Mouse (Mus musculus) forebrain, embryonic 10.5 days (tissue): ENCODE data around the gene Mgat4a. TPM values are rescaled to one million over a fixed set of nuclear protein-coding genes. Genes with fewer than 3 reads are reported as not detected.
"Not testable (repeated sequence)": the region's sequence is repeated elsewhere in the genome, so short reads cannot be mapped to it uniquely, and the experiment has no call there.

Experiments
- DNase-seq: peaks from one replicate; pipeline ENCODE4 v3.0.0-alpha.2; 2017; ENCODE audit warnings: low spot score; ENCODE audit errors: extremely low spot score
- H3K27ac ChIP-seq: fragments of 300-500 bp; sonication (generic); 2 replicates; pipeline ENCODE4 v1.5.1; 2016; ENCODE audit warnings: mild to moderate bottlenecking
- H3K27me3 ChIP-seq: fragments of 300-500 bp; sonication (generic); 2 replicates; pipeline ENCODE4 v1.6.1; 2016; ENCODE audit warnings: mild to moderate bottlenecking; ENCODE audit not compliant: poor library complexity, severe bottlenecking
- H3K36me3 ChIP-seq: fragments of 300-500 bp; sonication (generic); replicated peaks from 2 replicates; pipeline ENCODE4 v1.6.1; 2016; ENCODE audit warnings: mild to moderate bottlenecking, moderate library complexity
- H3K4me1 ChIP-seq: fragments of 300-500 bp; sonication (generic); 2 replicates; pipeline ENCODE4 v1.6.1; 2016
- H3K4me3 ChIP-seq: fragments of 300-500 bp; sonication (generic); 2 replicates; pipeline ENCODE4 v1.5.1; 2016; ENCODE audit warnings: mild to moderate bottlenecking, moderate library complexity
- H3K9me3 ChIP-seq: fragments of 300-500 bp; sonication (generic); 2 replicates; pipeline ENCODE4 v1.6.1; 2016; ENCODE audit warnings: mild to moderate bottlenecking, moderate library complexity
- WGBS: fragments of 180-500 bp; shearing (Covaris S2); methylation state at CpG from one replicate; pipeline ENCODE4 v1.1.7; 2016; 5-methylcytosine and 5-hydroxymethylcytosine counted together
- polyA plus RNA-seq: library from polyadenylated mRNA; unstranded; fragments of >200 nt; fragmentation: Nextera tagmentation; extraction: Ambion mirVana; gene quantifications from 2 replicates; pipeline ENCODE4 v1.2.1, GENCODE M21; 2016

Mgat4a gene
- polyA plus RNA-seq, 1 experiment from 2014 or later: 2.5 TPM

- DNase-seq: no peak
- 89% methylated on average over 9 of the region's 9 CpGs for WGBS
- H3K9me3 ChIP-seq: peaks cover 8% of the 10 kb centered on the region; the same call in 1 of the 2 replicates
- H3K4me3 ChIP-seq: no peak overlapping the region
- no peaks in the 10 kb centered on the region for H3K27me3 ChIP-seq
- H3K4me1 ChIP-seq: peaks cover 8% of the 10 kb centered on the region; the same call in 1 of the 2 replicates
- no peak overlapping the region for H3K27ac ChIP-seq
- H3K36me3 ChIP-seq: no peaks in the 10 kb centered on the region
These were observed 38.5 kb downstream of the Mgat4a start for GRCm38 (mm10) chr1:37502354-37502753.

- H3K27me3 ChIP-seq: no peaks in the 10 kb centered on the region
- no peak overlapping the region for H3K4me3 ChIP-seq
- DNase-seq: no peak
- peaks cover 8% of the 10 kb centered on the region; the same call in 1 of the 2 replicates for H3K4me1 ChIP-seq
- no peaks in the 10 kb centered on the region for H3K36me3 ChIP-seq
- H3K27ac ChIP-seq: no peak overlapping the region
- 78% methylated on average over 8 of the region's 8 CpGs for WGBS
- no peaks in the 10 kb centered on the region for H3K9me3 ChIP-seq
These were observed 40.1 kb downstream of the Mgat4a start for GRCm38 (mm10) chr1:37500723-37501122.

GRCm38 (mm10) chr1:37499395-37499794 is 41.4 kb downstream of the Mgat4a start:
- H3K27me3 ChIP-seq, H3K36me3 ChIP-seq, H3K4me1 ChIP-seq, H3K4me3 ChIP-seq, DNase-seq, H3K9me3 ChIP-seq, H3K27ac ChIP-seq: not testable (repeated sequence)
- 88% methylated on average over 1 of the region's 1 CpGs for WGBS

- Histone ChIP-seq H3K9me3 (no peaks in the 10 kb centered on the region), H3K27ac (no peak overlapping the region), H3K36me3 (no peaks in the 10 kb centered on the region), H3K27me3 (no peaks in the 10 kb centered on the region), H3K4me1 (no peaks in the 10 kb centered on the region), H3K4me3 (no peak overlapping the region)
- no peak for DNase-seq
- 68% methylated on average over 10 of the region's 10 CpGs for WGBS
These were observed 41.9 kb downstream of the Mgat4a start for GRCm38 (mm10) chr1:37498911-37499310.

GRCm38 (mm10) chr1:37496591-37497280 is 44.1 kb downstream of the Mgat4a start:
- no peaks in the 10 kb centered on the region for H3K4me1 ChIP-seq
- H3K9me3 ChIP-seq: no peaks in the 10 kb centered on the region
- H3K36me3 ChIP-seq: no peaks in the 10 kb centered on the region
- no peak overlapping the region for H3K4me3 ChIP-seq
- 79% methylated on average over 11 of the region's 11 CpGs for WGBS
- DNase-seq: no peak
- H3K27me3 ChIP-seq: no peaks in the 10 kb centered on the region
- no peak overlapping the region for H3K27ac ChIP-seq

- WGBS: 87% methylated on average over 10 of the region's 10 CpGs
- Histone ChIP-seq H3K4me1 (no peaks in the 10 kb centered on the region), H3K27me3 (no peaks in the 10 kb centered on the region), H3K9me3 (no peaks in the 10 kb centered on the region), H3K27ac (no peak overlapping the region), H3K4me3 (no peak overlapping the region), H3K36me3 (no peaks in the 10 kb centered on the region)
- DNase-seq: no peak
These were observed 45.0 kb downstream of the Mgat4a start for GRCm38 (mm10) chr1:37495698-37496321.

GRCm38 (mm10) chr1:37495104-37495503 is 45.7 kb downstream of the Mgat4a start:
- no peak overlapping the region for H3K27ac ChIP-seq
- no peaks in the 10 kb centered on the region for H3K36me3 ChIP-seq
- no peak overlapping the region for H3K4me3 ChIP-seq
- DNase-seq: no peak
- 92% methylated on average over 3 of the region's 3 CpGs for WGBS
- H3K9me3 ChIP-seq: no peaks in the 10 kb centered on the region
- no peaks in the 10 kb centered on the region for H3K27me3 ChIP-seq
- H3K4me1 ChIP-seq: no peaks in the 10 kb centered on the region

- Histone ChIP-seq H3K4me3 (no peak overlapping the region), H3K27ac (no peak overlapping the region), H3K9me3 (no peaks in the 10 kb centered on the region), H3K36me3 (peaks cover 4% of the 10 kb centered on the region; the same call in 1 of the 2 replicates), H3K4me1 (no peaks in the 10 kb centered on the region), H3K27me3 (no peaks in the 10 kb centered on the region)
- WGBS: 86% methylated on average over 7 of the region's 7 CpGs
- no peak for DNase-seq
These were observed 49.1 kb downstream of the Mgat4a start for GRCm38 (mm10) chr1:37491672-37492071.

GRCm38 (mm10) chr1:37490691-37491212 is 50.1 kb downstream of the Mgat4a start:
- H3K4me3 ChIP-seq: no peak overlapping the region
- H3K36me3 ChIP-seq: peaks cover 4% of the 10 kb centered on the region; the same call in 1 of the 2 replicates
- no peaks in the 10 kb centered on the region for H3K9me3 ChIP-seq
- no peaks in the 10 kb centered on the region for H3K4me1 ChIP-seq
- H3K27ac ChIP-seq: no peak overlapping the region
- H3K27me3 ChIP-seq: no peaks in the 10 kb centered on the region
- WGBS: 93% methylated on average over 5 of the region's 5 CpGs
- DNase-seq: no peak

GRCm38 (mm10) chr1:37488531-37488930 is 52.3 kb downstream of the Mgat4a start:
- Histone ChIP-seq H3K4me1 (no peaks in the 10 kb centered on the region), H3K9me3 (no peaks in the 10 kb centered on the region), H3K27me3 (no peaks in the 10 kb centered on the region), H3K36me3 (peaks cover 4% of the 10 kb centered on the region; the same call in 1 of the 2 replicates), H3K4me3 (no peak overlapping the region), H3K27ac (no peak overlapping the region)
- WGBS: 86% methylated on average over 12 of the region's 12 CpGs
- no peak for DNase-seq

- no peak for DNase-seq
- 85% methylated on average over 3 of the region's 3 CpGs for WGBS
These were observed 53.8 kb downstream of the Mgat4a start for GRCm38 (mm10) chr1:37486994-37487393.

GRCm38 (mm10) chr1:37486439-37486838 is 54.4 kb downstream of the Mgat4a start:
- Histone ChIP-seq H3K9me3 (no peaks in the 10 kb centered on the region), H3K4me3 (no peak overlapping the region), H3K36me3 (peaks cover 4% of the 10 kb centered on the region; the same call in 1 of the 2 replicates), H3K4me1 (no peaks in the 10 kb centered on the region), H3K27me3 (no peaks in the 10 kb centered on the region), H3K27ac (no peak overlapping the region)
- no peak for DNase-seq
- WGBS: 85% methylated on average over 1 of the region's 1 CpGs

More at GRCm38 (mm10) chr1:37486994-37487393, 53.8 kb downstream of the Mgat4a start:
- H3K9me3 ChIP-seq: no peaks in the 10 kb centered on the region
- no peak overlapping the region for H3K27ac ChIP-seq
- H3K4me1 ChIP-seq: no peaks in the 10 kb centered on the region
- no peaks in the 10 kb centered on the region for H3K27me3 ChIP-seq
- no peak overlapping the region for H3K4me3 ChIP-seq
- H3K36me3 ChIP-seq: peaks cover 4% of the 10 kb centered on the region; the same call in 1 of the 2 replicates

GRCm38 (mm10) chr1:37484612-37485011 is 56.2 kb downstream of the Mgat4a start:
- H3K36me3 ChIP-seq: peaks cover 4% of the 10 kb centered on the region; the same call in 1 of the 2 replicates
- H3K4me1 ChIP-seq: no peaks in the 10 kb centered on the region
- no peak overlapping the region for H3K4me3 ChIP-seq
- H3K9me3 ChIP-seq: no peaks in the 10 kb centered on the region
- 95% methylated on average over 4 of the region's 4 CpGs for WGBS
- no peaks in the 10 kb centered on the region for H3K27me3 ChIP-seq
- H3K27ac ChIP-seq: no peak overlapping the region
- no peak for DNase-seq
